Mouse (Mus musculus): ENCODE data around the gene Bzw2. TPM values are rescaled to one million over a fixed set of nuclear protein-coding genes. Genes with fewer than 3 reads are reported as not detected.
"Not testable (repeated sequence)": the region's sequence is repeated elsewhere in the genome, so short reads cannot be mapped to it uniquely, and the experiment has no call there.

Gene Bzw2
- 5.5 and 11.1 TPM in 2 replicates for polyA plus RNA-seq (2012; rRNA removed)

DNA sequence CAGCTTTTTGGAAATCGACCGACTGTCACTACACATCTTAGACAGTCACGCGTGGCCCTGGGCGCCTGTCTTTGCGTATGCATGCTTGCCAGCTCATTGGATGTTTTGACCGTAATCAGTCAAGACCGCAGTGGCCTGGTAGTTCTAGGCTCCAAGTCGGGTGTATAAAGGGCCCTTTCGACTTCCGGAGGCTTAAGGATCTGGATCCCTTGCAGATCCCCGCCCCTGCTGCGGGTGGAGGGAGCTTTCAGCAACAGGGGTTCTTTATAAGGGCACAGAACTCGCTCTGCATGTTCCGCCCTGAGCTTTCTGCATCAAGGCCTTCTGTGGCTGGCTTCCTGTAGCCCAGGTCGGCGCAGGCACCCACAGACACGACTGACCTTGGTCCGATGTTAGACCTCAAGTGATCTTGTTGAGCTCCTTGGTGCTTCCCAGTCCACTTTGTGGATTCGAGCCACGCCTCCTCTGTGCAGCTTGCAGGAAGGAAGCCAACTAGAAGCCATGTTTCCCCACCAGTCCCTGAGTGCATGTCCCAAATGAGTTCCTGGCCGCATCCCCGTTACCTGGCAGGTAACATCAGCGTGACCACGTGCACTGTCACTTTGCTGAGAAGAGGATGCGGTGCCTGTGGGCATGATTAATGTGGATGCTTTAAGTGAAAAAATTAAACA, at the start of gene Bzw2:
Bzw2 (minus strand) TSS at position 443 of the 671 bp plus-strand sequence.
- Histone ChIP-seq H3K4me1 (ENCODE audit: control insufficient read depth, insufficient read depth, low read length) (peaks cover 12% of the 10 kb centered on the region), H3K4me3 (replicated peaks; ENCODE audit: extremely low read depth, low read depth, low read length) (peak within 1 kb of the TSS; percentile 65)
- TF ChIP-seq CTCF (IDR thresholded peaks at IDR 0.05; ENCODE audit: insufficient read depth, low read length) (no peak), POLR2A (IDR thresholded peaks at IDR 0.05; ENCODE audit: borderline replicate concordance, extremely low read depth, low read depth, low read length) (no peak; the same call in 1 of the 2 replicates)
- peak; percentile 75 for DNase-seq
- WGBS, result 1% methylated on average over 26 of the region's 26 CpGs

DNA sequence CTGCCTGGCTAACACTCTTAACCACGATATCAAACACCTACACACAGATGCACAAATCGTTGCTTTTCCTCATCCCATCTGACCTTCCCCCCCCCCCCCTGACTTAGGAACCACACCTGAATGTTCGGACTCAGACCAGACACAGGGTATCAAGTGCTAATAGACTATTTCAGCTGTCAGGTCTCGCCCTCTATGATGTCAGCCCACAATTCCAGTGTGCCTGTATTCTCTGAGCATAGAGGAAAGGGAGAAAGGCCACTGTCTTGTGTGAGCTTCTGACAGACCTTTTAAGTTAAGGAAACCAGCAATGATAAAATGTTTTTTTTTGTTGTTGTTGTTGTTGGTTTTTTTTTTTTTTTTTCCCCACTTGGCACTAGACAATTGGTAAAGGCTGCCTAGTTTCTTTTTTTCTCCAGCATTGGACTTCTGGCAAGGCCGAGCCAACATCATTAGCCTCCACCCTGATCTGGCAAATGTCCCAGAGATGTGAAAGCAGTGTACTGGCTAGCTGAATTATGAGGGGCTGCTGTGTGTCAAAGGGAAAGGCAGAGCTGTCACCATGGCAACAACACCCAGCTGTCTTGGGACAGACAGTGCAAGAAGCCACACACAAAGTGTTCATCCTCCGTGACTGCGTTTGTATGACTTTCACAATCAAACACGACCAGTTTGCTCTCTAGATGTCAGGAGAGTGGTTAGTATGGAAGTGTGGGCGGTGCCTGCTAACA, 49.4 kb upstream of the Bzw2 start:
- 46% methylated on average over 9 of the region's 9 CpGs for WGBS
- H3K4me3 ChIP-seq (replicated peaks; ENCODE audit: extremely low read depth, low read depth, low read length), result no peak overlapping the region
- no peak for DNase-seq

DNA sequence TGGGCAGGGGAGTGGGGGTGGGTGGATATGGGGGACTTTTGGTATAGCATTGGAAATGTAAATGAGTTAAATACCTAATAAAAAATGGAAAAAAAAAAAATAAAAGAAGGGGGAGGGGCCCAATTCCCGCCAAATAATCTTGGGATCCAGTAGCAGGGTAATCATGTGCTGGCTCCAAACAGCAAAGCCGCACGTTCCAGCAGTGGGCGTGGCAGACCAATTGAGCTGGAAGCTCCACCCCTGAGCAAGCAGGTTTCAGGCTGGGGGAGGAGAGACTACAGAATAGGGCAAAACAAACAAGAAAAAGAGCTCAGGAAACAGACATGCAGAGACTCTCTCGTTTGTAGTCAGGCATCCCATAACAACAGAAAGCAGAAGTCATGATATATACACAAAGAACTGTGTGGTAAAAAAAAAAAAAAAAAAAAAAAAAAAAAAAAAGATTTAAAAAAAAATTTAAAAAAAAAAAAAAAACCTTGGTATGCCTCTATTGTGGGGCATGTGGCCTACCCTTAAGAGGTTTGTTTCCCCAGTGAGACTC, 47.8 kb upstream of the Bzw2 start:
- 56% methylated on average over 5 of the region's 5 CpGs for whole genome bisulfite sequencing
- not testable (repeated sequence) for H3K4me3 ChIP-seq (replicated peaks; ENCODE audit: extremely low read depth, low read depth, low read length); DNase-seq; H3K4me1 ChIP-seq (ENCODE audit: control insufficient read depth, insufficient read depth, low read length)

More for the DNA sequence above, 49.4 kb upstream of the Bzw2 start:
- TF ChIP-seq POLR2A (IDR thresholded peaks at IDR 0.05; ENCODE audit: borderline replicate concordance, extremely low read depth, low read depth, low read length) (no peak), CTCF (IDR thresholded peaks at IDR 0.05; ENCODE audit: insufficient read depth, low read length) (no peak)
- H3K4me1 ChIP-seq (ENCODE audit: control insufficient read depth, insufficient read depth, low read length), result no peaks in the 10 kb centered on the region; the same call in 1 of the 2 replicates

DNA sequence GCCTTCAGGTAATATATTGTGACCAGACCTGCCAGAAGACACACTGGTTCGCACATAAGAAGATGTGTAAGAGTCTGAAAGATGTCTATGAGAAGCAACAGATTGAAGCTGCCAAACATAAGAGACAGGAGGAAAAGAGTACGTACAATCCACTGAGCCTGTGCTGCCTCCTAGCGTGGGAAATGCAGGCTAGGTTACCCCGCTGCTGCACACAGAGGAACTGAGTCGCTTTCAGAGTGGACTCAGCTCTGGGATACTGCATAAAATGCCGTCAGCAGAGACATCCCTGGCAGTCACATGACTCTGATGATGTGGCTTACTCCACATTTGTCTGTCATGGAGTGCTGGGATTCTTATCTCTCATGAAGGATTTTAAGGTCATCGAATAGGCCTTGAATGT, 37.1 kb upstream of the Bzw2 start:
- no peaks in the 10 kb centered on the region for H3K4me1 ChIP-seq (ENCODE audit: control insufficient read depth, insufficient read depth, low read length)
- DNase-seq, result no peak
- WGBS, result 89% methylated on average over 7 of the region's 7 CpGs
- no peak overlapping the region for H3K4me3 ChIP-seq (replicated peaks; ENCODE audit: extremely low read depth, low read depth, low read length)
- peak; percentile 6; the same call in 1 of the 2 replicates for TF ChIP-seq CTCF (IDR thresholded peaks at IDR 0.05; ENCODE audit: insufficient read depth, low read length)
- TF ChIP-seq POLR2A (IDR thresholded peaks at IDR 0.05; ENCODE audit: borderline replicate concordance, extremely low read depth, low read depth, low read length), result no peak

DNA sequence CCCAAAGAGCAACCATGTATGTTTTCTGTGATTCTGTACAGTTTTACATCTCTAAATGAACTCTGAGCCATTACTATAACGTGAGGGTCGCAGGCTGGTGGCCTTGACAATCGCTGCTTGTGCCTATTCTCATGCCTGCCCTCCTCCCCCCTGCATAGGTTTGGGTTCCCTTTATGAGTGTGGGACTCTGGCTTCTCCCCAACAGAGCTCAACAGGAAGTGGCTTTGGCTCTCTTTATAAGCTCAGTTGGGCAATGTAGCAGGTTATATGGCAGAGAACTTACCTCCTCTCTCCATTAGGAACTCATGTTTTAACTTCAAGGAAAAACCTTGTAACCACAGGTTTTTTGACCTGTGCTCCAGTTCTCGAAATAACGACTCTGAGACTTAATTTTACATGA, 32.5 kb upstream of the Bzw2 start:
- no peaks in the 10 kb centered on the region for H3K4me1 ChIP-seq (ENCODE audit: control insufficient read depth, insufficient read depth, low read length)
- DNase-seq, result no peak
- no peak for TF ChIP-seq POLR2A (IDR thresholded peaks at IDR 0.05; ENCODE audit: borderline replicate concordance, extremely low read depth, low read depth, low read length)
- TF ChIP-seq CTCF (IDR thresholded peaks at IDR 0.05; ENCODE audit: insufficient read depth, low read length), result no peak
- 78% methylated on average over 5 of the region's 5 CpGs for WGBS
- no peak overlapping the region for H3K4me3 ChIP-seq (replicated peaks; ENCODE audit: extremely low read depth, low read depth, low read length)

DNA sequence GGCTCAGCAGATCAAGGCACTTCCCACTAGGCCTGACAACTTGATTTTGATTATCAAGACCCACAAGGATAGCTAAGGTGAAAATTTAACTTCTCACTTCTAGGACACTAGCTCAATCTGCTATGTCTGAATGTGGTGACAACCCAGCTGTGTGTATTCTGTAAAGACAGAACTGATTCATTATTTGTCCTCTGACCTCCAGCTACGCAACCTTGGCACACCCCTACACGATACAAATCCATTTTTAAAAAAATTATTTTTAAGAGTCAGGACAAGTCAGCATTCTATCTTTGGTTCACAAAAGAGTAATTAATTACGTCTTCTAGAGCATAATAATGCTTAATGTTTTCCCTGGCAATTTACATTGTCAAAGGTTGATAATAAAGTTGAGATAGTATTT, 31.7 kb upstream of the Bzw2 start:
- DNase-seq, result no peak
- 81% methylated on average over 3 of the region's 3 CpGs for WGBS
- Histone ChIP-seq H3K4me3 (replicated peaks; ENCODE audit: extremely low read depth, low read depth, low read length) (no peak overlapping the region), H3K4me1 (ENCODE audit: control insufficient read depth, insufficient read depth, low read length) (no peaks in the 10 kb centered on the region)
- TF ChIP-seq CTCF (IDR thresholded peaks at IDR 0.05; ENCODE audit: insufficient read depth, low read length), result no peak

DNA sequence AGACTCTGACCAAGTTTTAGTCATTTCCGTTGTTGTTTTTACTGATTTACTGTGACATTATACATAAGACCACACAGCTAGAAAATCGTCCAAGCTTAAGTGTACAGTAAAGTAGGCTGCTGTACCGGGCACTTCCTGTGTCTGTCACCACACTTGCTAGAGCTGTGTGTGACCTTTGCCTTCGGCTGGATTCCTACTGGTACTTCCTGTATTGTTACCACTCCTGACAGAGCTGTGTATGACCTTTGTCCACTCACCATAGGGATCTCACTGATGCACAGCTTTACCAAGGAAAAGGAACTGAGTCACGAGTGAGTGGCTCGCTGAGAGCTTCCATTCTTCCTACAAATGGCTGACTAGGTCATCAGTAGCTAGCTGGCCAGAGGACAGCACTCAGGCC, 29.2 kb upstream of the Bzw2 start:
- Histone ChIP-seq H3K4me3 (replicated peaks; ENCODE audit: extremely low read depth, low read depth, low read length) (no peak overlapping the region), H3K4me1 (ENCODE audit: control insufficient read depth, insufficient read depth, low read length) (peaks cover 3% of the 10 kb centered on the region; the same call in 1 of the 2 replicates)
- TF ChIP-seq POLR2A (IDR thresholded peaks at IDR 0.05; ENCODE audit: borderline replicate concordance, extremely low read depth, low read depth, low read length), result no peak
- TF ChIP-seq CTCF (IDR thresholded peaks at IDR 0.05; ENCODE audit: insufficient read depth, low read length), result no peak
- 58% methylated on average over 6 of the region's 6 CpGs for WGBS
- no peak for DNase-seq

DNA sequence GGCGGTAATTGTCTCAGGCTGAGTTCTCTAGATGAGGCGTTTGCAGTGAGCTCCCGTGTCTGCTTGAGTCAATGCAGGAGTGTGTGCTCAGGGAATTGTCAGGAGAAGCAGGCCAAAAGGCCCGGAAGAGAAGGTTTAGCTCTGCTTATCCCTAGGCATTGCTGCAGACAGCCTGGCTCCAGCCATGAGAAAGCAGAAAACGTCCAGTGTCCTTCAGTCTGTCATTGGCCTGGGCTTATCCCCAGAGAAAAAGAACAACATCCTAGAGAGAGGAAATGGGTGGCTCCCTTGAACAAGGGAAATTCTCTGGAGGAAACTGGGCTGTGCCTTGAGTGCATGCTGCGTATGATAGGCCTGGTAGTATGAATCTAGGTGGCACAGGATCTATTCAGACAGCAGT, 24.7 kb upstream of the Bzw2 start:
- 49% methylated on average over 6 of the region's 6 CpGs for WGBS
- TF ChIP-seq CTCF (IDR thresholded peaks at IDR 0.05; ENCODE audit: insufficient read depth, low read length), result no peak
- TF ChIP-seq POLR2A (IDR thresholded peaks at IDR 0.05; ENCODE audit: borderline replicate concordance, extremely low read depth, low read depth, low read length), result no peak
- no peak for DNase-seq
- Histone ChIP-seq H3K4me1 (ENCODE audit: control insufficient read depth, insufficient read depth, low read length) (peaks cover 3% of the 10 kb centered on the region; the same call in 1 of the 2 replicates), H3K4me3 (replicated peaks; ENCODE audit: extremely low read depth, low read depth, low read length) (peak overlapping the region; percentile 21)

DNA sequence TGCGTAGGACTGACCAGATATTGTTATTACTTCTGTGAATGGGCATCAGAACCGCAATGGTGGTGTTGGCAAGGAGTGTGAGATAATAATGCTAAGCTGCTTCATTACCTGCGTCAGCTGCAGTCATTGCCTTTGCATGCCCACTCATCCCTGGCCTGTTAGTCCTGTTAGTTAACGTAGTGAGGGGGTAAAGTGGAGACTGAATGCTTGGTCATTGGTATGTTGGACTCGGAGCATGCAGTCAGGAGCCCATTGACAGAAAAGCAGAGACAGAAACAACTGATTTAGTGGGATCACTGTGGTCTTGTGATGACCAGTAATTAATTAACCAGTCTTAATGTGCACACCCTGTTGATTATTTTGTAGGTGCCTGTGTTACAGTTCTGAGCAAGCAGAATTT, 19.3 kb upstream of the Bzw2 start:
- Histone ChIP-seq H3K4me3 (replicated peaks; ENCODE audit: extremely low read depth, low read depth, low read length) (no peak overlapping the region), H3K4me1 (ENCODE audit: control insufficient read depth, insufficient read depth, low read length) (no peaks in the 10 kb centered on the region)
- no peak for TF ChIP-seq POLR2A (IDR thresholded peaks at IDR 0.05; ENCODE audit: borderline replicate concordance, extremely low read depth, low read depth, low read length)
- no peak for TF ChIP-seq CTCF (IDR thresholded peaks at IDR 0.05; ENCODE audit: insufficient read depth, low read length)
- no peak for DNase-seq
- 95% methylated on average over 5 of the region's 5 CpGs for WGBS

DNA sequence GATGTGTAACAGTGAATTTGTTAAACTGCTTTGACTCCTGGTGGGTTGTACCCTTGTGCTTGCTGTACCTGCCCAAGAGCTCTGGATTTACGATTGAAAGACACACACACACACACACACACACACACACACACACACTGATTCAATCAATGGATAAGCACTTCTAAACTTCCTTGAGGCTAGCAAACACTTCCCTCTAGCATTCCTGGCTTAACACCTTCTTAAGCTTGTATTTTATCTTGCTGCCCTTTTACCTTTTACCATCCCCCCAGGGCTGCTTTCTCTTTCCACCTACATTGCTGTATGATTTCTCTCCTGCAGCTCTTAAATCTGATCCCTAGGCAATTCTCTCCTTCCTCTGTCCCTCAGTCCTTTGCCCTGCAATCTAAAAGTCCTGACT, 7.4 kb upstream of the Bzw2 start:
- TF ChIP-seq CTCF (IDR thresholded peaks at IDR 0.05; ENCODE audit: insufficient read depth, low read length) (no peak), POLR2A (IDR thresholded peaks at IDR 0.05; ENCODE audit: borderline replicate concordance, extremely low read depth, low read depth, low read length) (no peak)
- no peaks in the 10 kb centered on the region for H3K4me1 ChIP-seq (ENCODE audit: control insufficient read depth, insufficient read depth, low read length)
- WGBS, result 76% methylated on average over 1 of the region's 1 CpGs
- DNase-seq, result no peak
- no peak overlapping the region for H3K4me3 ChIP-seq (replicated peaks; ENCODE audit: extremely low read depth, low read depth, low read length)

Data from lung, adult 2 months (tissue).